Mouse (Mus musculus) lung, embryonic 15.5 days (tissue): ENCODE data around the gene Pef1. TPM values are rescaled to one million over a fixed set of nuclear protein-coding genes. Genes with fewer than 3 reads are reported as not detected.

Source experiments
- ATAC-seq: fragments of 200-750 bp; cut with Nextera tagmentation; 2 replicates; pipeline ENCODE4 v1.8.0; 2017; ENCODE audit warnings: moderate number of reproducible peaks, borderline replicate concordance; ENCODE audit not compliant: low FRiP score, low TSS enrichment; ENCODE audit errors: extremely low read depth
- H3K27ac ChIP-seq: fragments of 300-500 bp; sonication (generic); 2 replicates; pipeline ENCODE4 v1.5.1; 2015; ENCODE audit warnings: moderate library complexity, mild to moderate bottlenecking, inconsistent platforms
- H3K27me3 ChIP-seq: fragments of 300-500 bp; sonication (generic); 2 replicates; pipeline ENCODE4 v1.6.1; 2015; ENCODE audit warnings: inconsistent platforms
- H3K36me3 ChIP-seq: fragments of 300-500 bp; sonication (generic); 2 replicates; pipeline ENCODE4 v1.6.1; 2015; ENCODE audit warnings: inconsistent platforms
- H3K4me1 ChIP-seq: fragments of 300-500 bp; sonication (generic); 2 replicates; pipeline ENCODE4 v1.6.1; 2015; ENCODE audit warnings: inconsistent platforms
- H3K4me2 ChIP-seq: fragments of 300-500 bp; sonication (generic); 2 replicates; pipeline ENCODE4 v1.6.1; 2015; ENCODE audit warnings: inconsistent platforms, mild to moderate bottlenecking, moderate library complexity
- H3K4me3 ChIP-seq: fragments of 300-500 bp; sonication (generic); 2 replicates; pipeline ENCODE4 v1.5.1; 2015; ENCODE audit warnings: mild to moderate bottlenecking, inconsistent platforms
- H3K9ac ChIP-seq: fragments of 300-500 bp; sonication (generic); 2 replicates; pipeline ENCODE4 v1.6.1; 2015; ENCODE audit warnings: inconsistent platforms
- H3K9me3 ChIP-seq: fragments of 300-500 bp; sonication (generic); 2 replicates; pipeline ENCODE4 v1.6.1; 2016; ENCODE audit warnings: inconsistent platforms
- WGBS: fragments of 180-500 bp; shearing (Covaris S2); methylation state at CpG from one replicate; pipeline ENCODE4 v1.1.7; 2015; 5-methylcytosine and 5-hydroxymethylcytosine counted together
- polyA plus RNA-seq: library from polyadenylated mRNA; unstranded; fragments of >200 nt; fragmentation: Nextera tagmentation; extraction: Ambion mirVana; gene quantifications from 2 replicates; pipeline ENCODE4 v1.2.1, GENCODE M21; 2015

The Pef1 gene
- polyA plus RNA-seq, 1 experiment from 2014 or later: 76.5 TPM

- Histone ChIP-seq H3K9me3 (no peaks in the 10 kb centered on the region), H3K27ac (no peak overlapping the region), H3K27me3 (no peaks in the 10 kb centered on the region), H3K4me2 (no peak overlapping the region), H3K9ac (no peak overlapping the region), H3K36me3 (no peaks in the 10 kb centered on the region), H3K4me3 (no peak overlapping the region), H3K4me1 (peaks cover 44% of the 10 kb centered on the region)
- WGBS: 73% methylated on average over 12 of the region's 12 CpGs
- ATAC-seq: no peak
Measured at GRCm38 (mm10) chr4:130103632-130104031, 1.3 kb downstream of the Pef1 start.

- Histone ChIP-seq H3K4me2 (no peak overlapping the region), H3K4me3 (no peak overlapping the region), H3K9me3 (no peaks in the 10 kb centered on the region), H3K27ac (no peak overlapping the region), H3K27me3 (no peaks in the 10 kb centered on the region), H3K9ac (no peak overlapping the region), H3K36me3 (no peaks in the 10 kb centered on the region), H3K4me1 (peaks cover 51% of the 10 kb centered on the region)
- 75% methylated on average over 4 of the region's 4 CpGs for WGBS
- no peak for ATAC-seq
Measured at GRCm38 (mm10) chr4:130104584-130104983, 2.2 kb downstream of the Pef1 start.

GRCm38 (mm10) chr4:130107065-130107443 is 4.7 kb downstream of the Pef1 start:
- Histone ChIP-seq H3K4me1 (peaks cover 35% of the 10 kb centered on the region), H3K4me2 (peak overlapping the region; percentile 49), H3K9me3 (no peaks in the 10 kb centered on the region), H3K9ac (no peak overlapping the region), H3K4me3 (peak overlapping the region; percentile 71), H3K36me3 (no peaks in the 10 kb centered on the region), H3K27ac (peak overlapping the region; percentile 82), H3K27me3 (no peaks in the 10 kb centered on the region)
- WGBS: 10% methylated on average over 14 of the region's 14 CpGs
- no peak for ATAC-seq

- Histone ChIP-seq H3K9ac (peak overlapping the region; percentile 62), H3K27ac (peak overlapping the region; percentile 82), H3K4me3 (peak overlapping the region; percentile 71), H3K27me3 (no peaks in the 10 kb centered on the region), H3K36me3 (no peaks in the 10 kb centered on the region), H3K4me1 (peaks cover 30% of the 10 kb centered on the region), H3K9me3 (no peaks in the 10 kb centered on the region), H3K4me2 (peak overlapping the region; percentile 59)
- ATAC-seq: peak; percentile 93
- under 1% methylated on average over 39 of the region's 39 CpGs for WGBS
Measured at GRCm38 (mm10) chr4:130107444-130108131, 5.2 kb downstream of the Pef1 start.

- H3K9me3 ChIP-seq: no peaks in the 10 kb centered on the region
- H3K4me3 ChIP-seq: no peak overlapping the region; the same call in 1 of the 2 replicates
- 78% methylated on average over 3 of the region's 3 CpGs for WGBS
- no peak for ATAC-seq
- no peaks in the 10 kb centered on the region for H3K27me3 ChIP-seq
- no peaks in the 10 kb centered on the region for H3K36me3 ChIP-seq
- H3K4me2 ChIP-seq: peak overlapping the region; percentile 59
- H3K27ac ChIP-seq: peak overlapping the region; percentile 82; the same call in 1 of the 2 replicates
- H3K9ac ChIP-seq: 0 out of 2 replicates have a peak overlapping the region, but pooled peaks have one; percentile 3
- H3K4me1 ChIP-seq: peaks cover 29% of the 10 kb centered on the region
Measured at GRCm38 (mm10) chr4:130108929-130109328, 6.6 kb downstream of the Pef1 start.

- Histone ChIP-seq H3K27me3 (no peaks in the 10 kb centered on the region), H3K27ac (no peak overlapping the region), H3K9me3 (no peaks in the 10 kb centered on the region), H3K4me1 (peaks cover 29% of the 10 kb centered on the region), H3K36me3 (0 out of 2 replicates have a peak, but pooled peaks cover under 1% of the 10 kb centered on the region), H3K4me2 (no peak overlapping the region), H3K9ac (no peak overlapping the region), H3K4me3 (no peak overlapping the region)
- no peak for ATAC-seq
- WGBS: 77% methylated on average over 9 of the region's 9 CpGs
Measured at GRCm38 (mm10) chr4:130109666-130110065, 7.3 kb downstream of the Pef1 start.

GRCm38 (mm10) chr4:130110091-130110490 is 7.7 kb downstream of the Pef1 start:
- Histone ChIP-seq H3K9me3 (no peaks in the 10 kb centered on the region), H3K4me3 (no peak overlapping the region), H3K4me2 (no peak overlapping the region), H3K36me3 (0 out of 2 replicates have a peak, but pooled peaks cover 3% of the 10 kb centered on the region), H3K9ac (no peak overlapping the region), H3K27me3 (no peaks in the 10 kb centered on the region), H3K27ac (no peak overlapping the region), H3K4me1 (peaks cover 29% of the 10 kb centered on the region)
- ATAC-seq: no peak
- WGBS: 81% methylated on average over 7 of the region's 7 CpGs

GRCm38 (mm10) chr4:130112299-130112698 is 9.9 kb downstream of the Pef1 start:
- Histone ChIP-seq H3K4me1 (peaks cover 26% of the 10 kb centered on the region), H3K36me3 (0 out of 2 replicates have a peak, but pooled peaks cover 8% of the 10 kb centered on the region), H3K27ac (no peak overlapping the region), H3K9me3 (no peaks in the 10 kb centered on the region), H3K4me2 (no peak overlapping the region), H3K27me3 (no peaks in the 10 kb centered on the region), H3K4me3 (no peak overlapping the region), H3K9ac (no peak overlapping the region)
- WGBS: 59% methylated on average over 7 of the region's 7 CpGs
- ATAC-seq: no peak

- H3K36me3 ChIP-seq: 0 out of 2 replicates have a peak, but pooled peaks cover 8% of the 10 kb centered on the region
- H3K9me3 ChIP-seq: no peaks in the 10 kb centered on the region
- H3K4me2 ChIP-seq: no peak overlapping the region
- H3K9ac ChIP-seq: no peak overlapping the region
- no peaks in the 10 kb centered on the region for H3K27me3 ChIP-seq
- 88% methylated on average over 1 of the region's 1 CpGs for WGBS
- peaks cover 26% of the 10 kb centered on the region for H3K4me1 ChIP-seq
- no peak overlapping the region for H3K4me3 ChIP-seq
- H3K27ac ChIP-seq: no peak overlapping the region
- no peak for ATAC-seq
Measured at GRCm38 (mm10) chr4:130112732-130113131, 10.4 kb downstream of the Pef1 start.

- Histone ChIP-seq H3K36me3 (peaks cover 28% of the 10 kb centered on the region), H3K4me1 (peaks cover 26% of the 10 kb centered on the region), H3K4me3 (no peak overlapping the region), H3K27ac (no peak overlapping the region), H3K9ac (no peak overlapping the region), H3K4me2 (no peak overlapping the region), H3K27me3 (no peaks in the 10 kb centered on the region), H3K9me3 (no peaks in the 10 kb centered on the region)
- no peak for ATAC-seq
- WGBS: 83% methylated on average over 4 of the region's 4 CpGs
Measured at GRCm38 (mm10) chr4:130120752-130121151, 18.4 kb downstream of the Pef1 start.

- Histone ChIP-seq H3K4me3 (no peak overlapping the region), H3K27me3 (no peaks in the 10 kb centered on the region), H3K36me3 (peaks cover 36% of the 10 kb centered on the region), H3K4me2 (no peak overlapping the region), H3K27ac (no peak overlapping the region), H3K9ac (no peak overlapping the region), H3K9me3 (no peaks in the 10 kb centered on the region), H3K4me1 (peaks cover 26% of the 10 kb centered on the region)
- WGBS: 71% methylated on average over 8 of the region's 8 CpGs
- no peak for ATAC-seq
Measured at GRCm38 (mm10) chr4:130121560-130121959, 19.2 kb downstream of the Pef1 start.

GRCm38 (mm10) chr4:130123020-130123419 is 20.7 kb downstream of the Pef1 start:
- ATAC-seq: no peak
- WGBS: 69% methylated on average over 5 of the region's 5 CpGs
- H3K36me3 ChIP-seq: peaks cover 49% of the 10 kb centered on the region

More at GRCm38 (mm10) chr4:130123020-130123419, 20.7 kb downstream of the Pef1 start:
- Histone ChIP-seq H3K27ac (peak overlapping the region; percentile 84; the same call in 1 of the 2 replicates), H3K4me1 (peaks cover 26% of the 10 kb centered on the region), H3K4me3 (no peak overlapping the region), H3K4me2 (no peak overlapping the region), H3K9me3 (no peaks in the 10 kb centered on the region), H3K27me3 (no peaks in the 10 kb centered on the region), H3K9ac (no peak overlapping the region)
